ENCODE assay signal across 7 mouse cellular contexts in the genomic region with DNA sequence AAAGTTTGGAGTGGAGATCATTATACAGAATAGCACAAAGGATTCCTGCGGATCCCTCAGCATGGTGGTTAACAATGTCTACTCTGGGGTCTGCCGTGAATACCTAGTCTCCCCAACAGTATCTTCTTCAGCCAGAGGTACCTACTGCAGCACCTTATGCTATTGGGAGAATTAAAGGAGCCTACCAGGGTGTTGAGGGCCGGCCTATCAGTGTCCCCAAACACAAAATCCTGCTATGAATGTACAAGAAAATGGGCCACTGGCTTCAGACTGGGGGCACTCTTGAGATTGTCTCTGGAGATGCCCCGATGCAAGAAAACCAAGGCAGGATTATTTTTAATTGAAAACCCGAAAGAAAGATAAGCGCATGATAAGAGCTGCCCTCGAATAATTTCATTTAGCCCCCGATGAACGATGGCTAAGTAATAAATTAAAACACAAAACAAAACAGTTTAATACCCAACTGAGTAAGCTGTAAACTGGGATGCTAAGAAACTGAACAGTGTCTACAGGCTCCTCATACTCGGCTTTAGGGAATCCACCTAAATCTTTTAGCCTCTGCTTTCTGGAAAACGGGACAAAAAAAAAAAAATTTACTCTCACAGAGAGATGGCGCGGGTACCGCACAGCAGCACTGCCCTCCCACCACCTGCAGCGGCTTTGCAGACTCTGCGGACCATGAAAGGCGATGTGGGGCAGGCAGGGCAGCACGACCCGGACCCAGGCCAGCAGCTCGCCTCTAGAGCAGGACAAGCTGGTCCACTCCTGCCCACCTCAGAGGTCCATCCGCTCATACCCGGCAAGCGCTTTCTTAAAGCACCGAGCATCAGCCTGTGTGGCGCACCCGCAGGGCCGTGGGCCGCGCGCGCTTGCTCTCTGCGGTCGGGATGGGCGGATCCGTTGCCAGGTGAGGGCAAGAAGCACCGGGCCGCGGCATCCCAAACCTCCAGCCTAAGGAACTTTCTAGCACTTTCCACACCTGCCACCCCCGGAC. TPM values are rescaled to one million over a fixed set of nuclear protein-coding genes. Genes with fewer than 3 reads are reported as not detected.
DNase-seq lines count a peak whose midpoint lies in the region; ATAC-seq and TF ChIP-seq lines count a peak whose summit lies in the region.

No protein-coding gene starts in this region.

- peak; percentile 59 for ATAC-seq in Patski
- peak; percentile 53 for ATAC-seq in forebrain, embryonic 16.5 days
- peak; percentile 60 for ATAC-seq in hindbrain, embryonic 11.5 days (ENCODE audit: low FRiP score)
- ATAC-seq in megakaryocyte-erythroid progenitor cell, adult 5-6 weeks (replicated peaks; ENCODE audit: low FRiP score, low TSS enrichment, poor library complexity, severe bottlenecking): 0 out of 2 replicates have a peak, but pooled peaks have one; percentile 15

- intact Hi-C loops in left cerebral cortex, postnatal 36 days (cut with DNase I): no loop called here

- H3K4me3 ChIP-seq in cerebellum, adult 2 months (replicated peaks; ENCODE audit: insufficient read depth, low read depth, low read length): peak overlapping the region; percentile 74
- peak overlapping the region; percentile 94 for H3K4me3 ChIP-seq in forebrain, embryonic 16.5 days (replicated peaks; ENCODE audit: low read length)
- H3K4me3 ChIP-seq in hindbrain, embryonic 11.5 days (ENCODE audit: low read depth, low read length): peak overlapping the region; percentile 93

- POLR2A ChIA-PET in Patski (lab: Charles Lee): interaction anchor here (0.8 to 2.1 kb wide), 4 partner anchors 19 to 74 kb away, joined by 3 to 5 read pairs (median 3); no protein-coding TSS in a partner anchor

- no peak overlapping the region for H3K27ac ChIP-seq in cerebellum, adult 2 months (ENCODE audit: insufficient read depth, low read length)
- H3K27ac ChIP-seq in forebrain, embryonic 16.5 days (ENCODE audit: low read length): no peak overlapping the region
- peak overlapping the region; percentile 77; the same call in 1 of the 2 replicates for H3K27ac ChIP-seq in hindbrain, embryonic 11.5 days (ENCODE audit: low read depth, low read length)

- in situ Hi-C loops in Patski (cut with MboI; ENCODE audit: low pct_unique_long_range_greater_than_20kb): no loop called here

- H3K4me1 ChIP-seq in cerebellum, adult 2 months (ENCODE audit: control insufficient read depth, insufficient read depth, low read length): no peaks in the 10 kb centered on the region; the same call in 1 of the 2 replicates
- H3K4me1 ChIP-seq in forebrain, embryonic 16.5 days (replicated peaks; ENCODE audit: control insufficient read depth, insufficient read depth, low read length): peaks cover 24% of the 10 kb centered on the region
- no peaks in the 10 kb centered on the region; the same call in 1 of the 2 replicates for H3K4me1 ChIP-seq in hindbrain, embryonic 11.5 days (replicated peaks; ENCODE audit: control insufficient read depth, insufficient read depth, low read length)

- H3K9ac ChIP-seq in forebrain, embryonic 16.5 days (replicated peaks; ENCODE audit: low read depth, low read length): peak overlapping the region; percentile 75
- peak overlapping the region; percentile 83 for H3K9ac ChIP-seq in hindbrain, embryonic 11.5 days (ENCODE audit: low read depth, low read length)

- 6% methylated on average over 39 of the region's 39 CpGs for WGBS in cerebellum, adult 2 months
- WGBS in forebrain, embryonic 16.5 days: 3% methylated on average over 39 of the region's 39 CpGs
- WGBS in hindbrain, embryonic 11.5 days: 5% methylated on average over 39 of the region's 39 CpGs

- H3K9me3 ChIP-seq in forebrain, embryonic 16.5 days (ENCODE audit: control insufficient read depth, low read length): no peaks in the 10 kb centered on the region
- H3K9me3 ChIP-seq in hindbrain, embryonic 11.5 days (ENCODE audit: control insufficient read depth, low read length): no peaks in the 10 kb centered on the region

- CTCF ChIA-PET in Patski (lab: Charles Lee): interaction anchor here (1.6 to 3.0 kb wide), 3 partner anchors 9 to 20 kb away, joined by 4 to 15 read pairs (median 7); no protein-coding TSS in a partner anchor

- H3K4me2 ChIP-seq in forebrain, embryonic 16.5 days (ENCODE audit: low read length): peak overlapping the region; percentile 70
- peak overlapping the region; percentile 77 for H3K4me2 ChIP-seq in hindbrain, embryonic 11.5 days (replicated peaks; ENCODE audit: low read depth, low read length)

- no peaks in the 10 kb centered on the region for H3K27me3 ChIP-seq in Patski
- H3K27me3 ChIP-seq in cerebellum, adult 2 months (ENCODE audit: control insufficient read depth, insufficient read depth, low read length): no peaks in the 10 kb centered on the region
- H3K27me3 ChIP-seq in forebrain, embryonic 16.5 days (replicated peaks; ENCODE audit: control insufficient read depth, insufficient read depth, low read length): no peaks in the 10 kb centered on the region
- no peaks in the 10 kb centered on the region for H3K27me3 ChIP-seq in hindbrain, embryonic 11.5 days (ENCODE audit: control insufficient read depth, insufficient read depth, low read length)

- DNase-seq in Patski (ENCODE audit: low read depth, low spot score): no peak
- DNase-seq in cerebellum, adult 2 months: peak; percentile 53 to 64
- DNase-seq in hindbrain, embryonic 11.5 days (ENCODE audit: low spot score): peak; percentile 72
- peak; percentile 10 to 32 for DNase-seq in left cerebral cortex, postnatal 36 days (ENCODE audit: low spot score in 2 of 2)
- peak; percentile 70 for DNase-seq in spleen, adult 12 weeks (ENCODE audit: low spot score)

- no peak for TF ChIP-seq CTCF in Patski (IDR thresholded peaks at IDR 0.05)
- TF ChIP-seq CTCF in cerebellum, adult 2 months (IDR thresholded peaks at IDR 0.05; ENCODE audit: borderline replicate concordance, insufficient read depth, low read depth, low read length): no peak

- no peaks in the 10 kb centered on the region for H3K36me3 ChIP-seq in forebrain, embryonic 16.5 days (ENCODE audit: control insufficient read depth, insufficient read depth)
- no peaks in the 10 kb centered on the region for H3K36me3 ChIP-seq in hindbrain, embryonic 11.5 days (ENCODE audit: control insufficient read depth, insufficient read depth, low read length)

- TF ChIP-seq POLR2A in cerebellum, adult 2 months (IDR thresholded peaks at IDR 0.05; ENCODE audit: borderline replicate concordance, insufficient read depth, low read length): no peak

RNA-seq across cellular contexts. Expression of a gene that starts 0.9 kb away (rescaled TPM):
- polyA plus RNA-seq in Patski (2021): 39.9 TPM
- 41.7 and 50.2 TPM in 2 replicates for polyA plus RNA-seq in cerebellum, adult 2 months (2012; rRNA removed)
- 8.8 and 9.0 TPM in 2 replicates for polyA plus RNA-seq in forebrain, embryonic 16.5 days (2015; fragmentation: Nextera tagmentation; extraction: Ambion mirVana)
- polyA plus RNA-seq in hindbrain, embryonic 11.5 days (2014; fragmentation: Nextera tagmentation; extraction: Ambion mirVana): 17.9 and 19.2 TPM in 2 replicates
- 1 to 10 TPM; 7.9 TPM for total RNA-seq in left cerebral cortex, postnatal 36 days (2021)
- 32.2 and 39.0 TPM in 2 replicates for total RNA-seq in megakaryocyte-erythroid progenitor cell, adult 5-6 weeks (2014; fragmentation: Nextera tagmentation)
- total RNA-seq in megakaryocyte-erythroid progenitor cell, adult 5-6 weeks (2017): 42.9 and 61.6 TPM in 2 replicates

RNA-seq across cellular contexts. Expression of a gene that starts 1.1 kb away (rescaled TPM):
- 0.09 TPM for polyA plus RNA-seq in Patski (2021)
- 0.54 and 0.61 TPM in 2 replicates for polyA plus RNA-seq in cerebellum, adult 2 months (2012; rRNA removed)
- polyA plus RNA-seq in forebrain, embryonic 16.5 days (2015; fragmentation: Nextera tagmentation; extraction: Ambion mirVana): 0.17 TPM in 1 of 2 replicates, not detected in the other
- polyA plus RNA-seq in hindbrain, embryonic 11.5 days (2014; fragmentation: Nextera tagmentation; extraction: Ambion mirVana): 0.13 and 0.66 TPM in 2 replicates
- total RNA-seq in left cerebral cortex, postnatal 36 days (2021): under 1 TPM in 1 of 2 experiments, not detected in 1; 0.54 TPM
- 0.33 TPM in 1 of 2 replicates, not detected in the other for total RNA-seq in megakaryocyte-erythroid progenitor cell, adult 5-6 weeks (2014; fragmentation: Nextera tagmentation)
- not detected in 2 replicates for total RNA-seq in megakaryocyte-erythroid progenitor cell, adult 5-6 weeks (2017)

RNA-seq across cellular contexts. Expression of a gene that starts 53.0 kb away (rescaled TPM):
- polyA plus RNA-seq in Patski (2021): 145 TPM
- 46.6 and 47.0 TPM in 2 replicates for polyA plus RNA-seq in cerebellum, adult 2 months (2012; rRNA removed)
- polyA plus RNA-seq in forebrain, embryonic 16.5 days (2015; fragmentation: Nextera tagmentation; extraction: Ambion mirVana): 207 and 229 TPM in 2 replicates
- 266 and 279 TPM in 2 replicates for polyA plus RNA-seq in hindbrain, embryonic 11.5 days (2014; fragmentation: Nextera tagmentation; extraction: Ambion mirVana)
- total RNA-seq in left cerebral cortex, postnatal 36 days (2021): 10 to 100 TPM; 84.2 to 91.5 TPM
- total RNA-seq in megakaryocyte-erythroid progenitor cell, adult 5-6 weeks (2014; fragmentation: Nextera tagmentation): 45.9 and 68.5 TPM in 2 replicates
- 73.7 and 91.7 TPM in 2 replicates for total RNA-seq in megakaryocyte-erythroid progenitor cell, adult 5-6 weeks (2017)
